Mouse (Mus musculus): ENCODE measurements around the gene Nmd3.

Nmd3 gene

GRCm38 (mm10) chr3:69721814-69722186 lies at the start of gene Nmd3:
Nmd3 (plus strand) TSS chr3:69721985.
- peak; percentile 97 for DNase-seq (ENCODE audit: low spot score)

- no peak for DNase-seq (ENCODE audit: low spot score)
These were observed 48.4 kb upstream of the Nmd3 start for GRCm38 (mm10) chr3:69673351-69673750.

- DNase-seq (ENCODE audit: low spot score) = no peak
These were observed 47.6 kb upstream of the Nmd3 start for GRCm38 (mm10) chr3:69674206-69674605.

- no peak for DNase-seq (ENCODE audit: low spot score)
These were observed 32.0 kb upstream of the Nmd3 start for GRCm38 (mm10) chr3:69689791-69690190.

GRCm38 (mm10) chr3:69690939-69691338 lies 30.8 kb upstream of the Nmd3 start:
- no peak for DNase-seq (ENCODE audit: low spot score)

- DNase-seq (ENCODE audit: low spot score) = no peak
These were observed 21.8 kb upstream of the Nmd3 start for GRCm38 (mm10) chr3:69699851-69700500.

- no peak for DNase-seq (ENCODE audit: low spot score)
These were observed 19.9 kb upstream of the Nmd3 start for GRCm38 (mm10) chr3:69701905-69702304.

- no peak for DNase-seq (ENCODE audit: low spot score)
These were observed 19.4 kb upstream of the Nmd3 start for GRCm38 (mm10) chr3:69702421-69702820.

GRCm38 (mm10) chr3:69709043-69709929 lies 12.5 kb upstream of the Nmd3 start:
- DNase-seq (ENCODE audit: low spot score) = no peak

GRCm38 (mm10) chr3:69711907-69712600 lies 9.7 kb upstream of the Nmd3 start:
- no peak for DNase-seq (ENCODE audit: low spot score)

GRCm38 (mm10) chr3:69717476-69717875 lies 4.3 kb upstream of the Nmd3 start:
- DNase-seq (ENCODE audit: low spot score) = no peak

GRCm38 (mm10) chr3:69722187-69722867 lies 542 bp downstream of the Nmd3 start:
- DNase-seq (ENCODE audit: low spot score) = peak; percentile 58

- no peak for DNase-seq (ENCODE audit: low spot score)
These were observed 1.4 kb downstream of the Nmd3 start for GRCm38 (mm10) chr3:69723161-69723560.

GRCm38 (mm10) chr3:69730930-69731329 lies 9.1 kb downstream of the Nmd3 start:
- no peak for DNase-seq (ENCODE audit: low spot score)

GRCm38 (mm10) chr3:69733939-69734338 lies 12.2 kb downstream of the Nmd3 start:
- no peak for DNase-seq (ENCODE audit: low spot score)

GRCm38 (mm10) chr3:69755192-69755591 lies 33.4 kb downstream of the Nmd3 start:
- DNase-seq (ENCODE audit: low spot score) = no peak

GRCm38 (mm10) chr3:69755968-69756367 lies 34.2 kb downstream of the Nmd3 start:
- no peak for DNase-seq (ENCODE audit: low spot score)

- DNase-seq (ENCODE audit: low spot score) = peak; percentile 21
These were observed 34.7 kb downstream of the Nmd3 start for GRCm38 (mm10) chr3:69756499-69756898.

GRCm38 (mm10) chr3:69757456-69757855 lies 35.7 kb downstream of the Nmd3 start:
- no peak for DNase-seq (ENCODE audit: low spot score)

GRCm38 (mm10) chr3:69760081-69760480 lies 38.3 kb downstream of the Nmd3 start:
- no peak for DNase-seq (ENCODE audit: low spot score)

- no peak for DNase-seq (ENCODE audit: low spot score)
These were observed 39.4 kb downstream of the Nmd3 start for GRCm38 (mm10) chr3:69761195-69761594.

- DNase-seq (ENCODE audit: low spot score) = no peak
These were observed 41.1 kb downstream of the Nmd3 start for GRCm38 (mm10) chr3:69762838-69763368.
